Mouse (Mus musculus) MEL (cell line): ENCODE results near the gene Gal. TPM values are rescaled to one million over a fixed set of nuclear protein-coding genes. Genes with fewer than 3 reads are reported as not detected.

ENCODE experiments used
- DNase-seq: peaks from one replicate; pipeline ENCODE4 v3.0.0; 2011; ENCODE audit warnings: low read depth, low spot score
- H3K27ac ChIP-seq: 2 replicates; pipeline ENCODE4 v1.5.1; 2012; ENCODE audit warnings: low read depth, mild to moderate bottlenecking, control low read depth, low read length, moderate library complexity; ENCODE audit not compliant: control insufficient read depth
- H3K27me3 ChIP-seq, 2 experiments: fragments of 150-350 bp in 1 of 2; sonication (generic) in 1 of 2; 2 replicates each; pipeline ENCODE4 v1.6.1; 2012; ENCODE audit warnings: low read length in 2 of 2, mild to moderate bottlenecking in 2 of 2, improper control_type of control experiment in 1 of 2, moderate library complexity in 1 of 2; ENCODE audit not compliant: insufficient read depth in 2 of 2, control insufficient read depth in 1 of 2
- H3K36me3 ChIP-seq, 2 experiments: 2 replicates each; pipeline ENCODE4 v1.6.1; 2012 to 2014; ENCODE audit warnings: low read length in 2 of 2, improper control_type of control experiment in 1 of 2, inconsistent platforms in 1 of 2, mild to moderate bottlenecking in 1 of 2; ENCODE audit not compliant: insufficient read depth in 2 of 2, control insufficient read depth in 1 of 2
- H3K4me1 ChIP-seq, 2 experiments: fragments of 150-350 bp in 1 of 2; sonication (generic) in 1 of 2; 2 replicates each; pipeline ENCODE4 v1.6.1; 2012; ENCODE audit warnings: low read length in 2 of 2, improper control_type of control experiment in 1 of 2, mild to moderate bottlenecking in 1 of 2; ENCODE audit not compliant: insufficient read depth in 2 of 2, control insufficient read depth in 1 of 2
- H3K4me3 ChIP-seq, 2 experiments: fragments of 150-350 bp in 1 of 2; sonication (generic) in 1 of 2; 2 replicates each; pipeline ENCODE4 v1.5.1; 2012; ENCODE audit warnings: low read depth in 2 of 2, low read length in 2 of 2, mild to moderate bottlenecking in 2 of 2, moderate library complexity in 2 of 2, control low read depth in 1 of 2, improper control_type of control experiment in 1 of 2; ENCODE audit not compliant: control insufficient read depth in 1 of 2, insufficient read depth in 1 of 2
- H3K79me2 ChIP-seq: 2 replicates; pipeline ENCODE4 v1.6.1; 2012; ENCODE audit warnings: mild to moderate bottlenecking, low read length, moderate library complexity; ENCODE audit not compliant: control insufficient read depth, poor library complexity, insufficient read depth
- H3K9ac ChIP-seq: 2 replicates; pipeline ENCODE4 v1.6.1; 2012; ENCODE audit warnings: low read depth, mild to moderate bottlenecking, control low read depth, low read length, moderate library complexity; ENCODE audit not compliant: control insufficient read depth, poor library complexity, severe bottlenecking
- H3K9me3 ChIP-seq: fragments of 150-350 bp; sonication (generic); replicated peaks from 2 replicates; pipeline ENCODE4 v1.6.1; 2012; ENCODE audit warnings: mild to moderate bottlenecking, low read length, improper control_type of control experiment, moderate library complexity; ENCODE audit not compliant: insufficient read depth
- CTCF ChIP-seq, 3 experiments: IDR thresholded peaks in 2 of 3; conservative IDR thresholded peaks in 1 of 3; 2 replicates each; pipeline ENCODE4 v1.5.1; 2011 to 2012; ENCODE audit warnings: low read length in 3 of 3, low read depth in 2 of 3, mild to moderate bottlenecking in 2 of 3, improper control_type of control experiment in 1 of 3, inconsistent platforms in 1 of 3, mixed read lengths in 1 of 3, moderate library complexity in 1 of 3; ENCODE audit not compliant: control insufficient read depth in 1 of 3, insufficient read depth in 1 of 3, poor library complexity in 1 of 3, severe bottlenecking in 1 of 3
- E2F4 ChIP-seq: IDR thresholded peaks from 2 replicates; pipeline ENCODE4 v1.6.1; 2011; ENCODE audit warnings: low read depth, low read length, improper control_type of control experiment, borderline replicate concordance
- ETS1 ChIP-seq: IDR thresholded peaks from 2 replicates; pipeline ENCODE4 v1.6.1; 2012; ENCODE audit warnings: low read depth, mild to moderate bottlenecking, inconsistent platforms, low read length, improper control_type of control experiment, moderate library complexity
- GABPA ChIP-seq: IDR thresholded peaks from 2 replicates; pipeline ENCODE4 v1.6.1; 2012; ENCODE audit warnings: low read depth, mild to moderate bottlenecking, inconsistent platforms, low read length, improper control_type of control experiment, moderate library complexity
- MAX ChIP-seq: IDR thresholded peaks from 2 replicates; pipeline ENCODE4 v1.6.1; 2011; ENCODE audit warnings: low read length, improper control_type of control experiment
- MXI1 ChIP-seq: IDR thresholded peaks from 2 replicates; pipeline ENCODE4 v1.6.1; 2011; ENCODE audit warnings: mild to moderate bottlenecking, low read depth, low read length, improper control_type of control experiment
- MYB ChIP-seq: IDR thresholded peaks from 2 replicates; pipeline ENCODE4 v1.6.1; 2011; ENCODE audit warnings: mild to moderate bottlenecking, low read depth, low read length, improper control_type of control experiment
- POLR2AphosphoS2 ChIP-seq: IDR thresholded peaks from 2 replicates; pipeline ENCODE4 v1.6.1; 2011; ENCODE audit warnings: low read length, improper control_type of control experiment
- POLR2AphosphoS5 ChIP-seq: IDR thresholded peaks from 2 replicates; pipeline ENCODE4 v1.6.1; 2012; ENCODE audit warnings: low read depth, borderline replicate concordance, mild to moderate bottlenecking, inconsistent platforms, low read length, moderate library complexity, mixed read lengths
- RAD21 ChIP-seq: IDR thresholded peaks from 2 replicates; pipeline ENCODE4 v1.6.1; 2011; ENCODE audit warnings: mild to moderate bottlenecking, low read depth, low read length, improper control_type of control experiment
- SIN3A ChIP-seq: IDR thresholded peaks from 2 replicates; pipeline ENCODE4 v1.6.1; 2012; ENCODE audit warnings: low read length, improper control_type of control experiment, inconsistent platforms
- SMC3 ChIP-seq: IDR thresholded peaks from 2 replicates; pipeline ENCODE4 v1.6.1; 2011; ENCODE audit warnings: low read depth, low read length, improper control_type of control experiment
- TAL1 ChIP-seq: IDR thresholded peaks from 2 replicates; pipeline ENCODE4 v1.6.1; 2012; ENCODE audit warnings: mild to moderate bottlenecking, inconsistent platforms, low read length, moderate library complexity, mixed read lengths
- ZNF384 ChIP-seq: IDR thresholded peaks from 2 replicates; pipeline ENCODE4 v1.6.1; 2012; ENCODE audit warnings: low read depth, mild to moderate bottlenecking, inconsistent platforms, low read length, improper control_type of control experiment
- polyA plus RNA-seq, 2 experiments: library from polyadenylated mRNA; stranded (reverse) in 1 of 2; unstranded in 1 of 2; fragments of >175 nt in 1 of 2; fragments of >200 nt in 1 of 2; gene quantifications; 2 replicates each; pipeline versions ENCODE4 v1.2.1 to v1.2.4; 2012; ENCODE audit warnings: low replicate concordance in 2 of 2, low read depth in 1 of 2; ENCODE audit not compliant: insufficient read length in 2 of 2, insufficient read depth in 1 of 2, missing spikeins in 1 of 2
- total RNA-seq: library from RNA; depleted of rRNA; stranded (reverse); fragments of 300-350 nt; gene quantifications from 2 replicates; pipeline ENCODE4 v1.2.3, GENCODE M21; 2012

The Gal gene
- total and polyA plus RNA-seq, 3 experiments = not detected

- Histone ChIP-seq H3K27ac (no peak overlapping the region), H3K36me3 (peaks cover 0 to 2% of the 10 kb centered on the region in 2 experiments; a peak in 2 of 4 replicates), H3K27me3 (no peaks in the 10 kb centered on the region), H3K9ac (no peak overlapping the region), H3K4me1 (peaks cover 3 to 9% of the 10 kb centered on the region in 2 experiments), H3K4me3 (no peak overlapping the region), H3K9me3 (no peaks in the 10 kb centered on the region), H3K79me2 (no peaks in the 10 kb centered on the region)
- DNase-seq = no peak
- TF ChIP-seq E2F4 (no peak), TAL1 (no peak), MYB (no peak), POLR2AphosphoS2 (no peak), ZNF384 (no peak), GABPA (no peak), MXI1 (no peak)
Observed at GRCm38 (mm10) chr19:3375945-3376495, 38.3 kb downstream of the Gal start.

- Histone ChIP-seq H3K4me1 (peaks cover 3 to 9% of the 10 kb centered on the region in 2 experiments), H3K4me3 (no peak overlapping the region), H3K79me2 (no peaks in the 10 kb centered on the region), H3K27me3 (no peaks in the 10 kb centered on the region), H3K9me3 (no peaks in the 10 kb centered on the region), H3K9ac (no peak overlapping the region), H3K36me3 (peaks cover 0 to 2% of the 10 kb centered on the region in 2 experiments; a peak in 1 of 4 replicates), H3K27ac (no peak overlapping the region)
- peak; percentile 53 for DNase-seq
- peak; percentile 19; the same call in 1 of the 2 replicates for TF ChIP-seq SMC3
- no peak for TF ChIP-seq MYB
- TF ChIP-seq CTCF (IDR thresholded peaks at IDR 0.05 in 2 of 3, conservative IDR thresholded peaks at IDR 0.05 in 1 of 3; ENCODE audit: control insufficient read depth in 1 of 3, insufficient read depth in 1 of 3, low read depth in 2 of 3, low read length in 3 of 3, poor library complexity in 1 of 3, severe bottlenecking in 1 of 3) = peak; percentile 31 to 50 (median 41)
- peak; percentile 15 for TF ChIP-seq RAD21
- no peak for TF ChIP-seq ETS1
Observed at GRCm38 (mm10) chr19:3374028-3374427, 40.3 kb downstream of the Gal start.

- no peak overlapping the region for H3K9ac ChIP-seq
Observed at GRCm38 (mm10) chr19:3373380-3373779, 41.0 kb downstream of the Gal start.

More at GRCm38 (mm10) chr19:3373380-3373779, 41.0 kb downstream of the Gal start:
- no peak for TF ChIP-seq MAX
- no peak for TF ChIP-seq MXI1
- no peak for TF ChIP-seq SIN3A
- no peak for TF ChIP-seq POLR2AphosphoS5
- no peak overlapping the region for H3K4me3 ChIP-seq
- no peaks in the 10 kb centered on the region for H3K79me2 ChIP-seq
- H3K27ac ChIP-seq = no peak overlapping the region
- H3K9me3 ChIP-seq = no peaks in the 10 kb centered on the region
- peaks cover 3 to 9% of the 10 kb centered on the region in 2 experiments for H3K4me1 ChIP-seq
- H3K27me3 ChIP-seq = no peaks in the 10 kb centered on the region
- DNase-seq = no peak
- H3K36me3 ChIP-seq = peaks cover 0 to 2% of the 10 kb centered on the region in 2 experiments; a peak in 1 of 4 replicates
